Mouse (Mus musculus): Measurements from ENCODE around the gene Tmem132d.

GRCm38 (mm10) chr5:127979329-127980002 is 453.4 kb downstream of the Tmem132d start:
- TF ChIP-seq CTCF (IDR thresholded peaks at IDR 0.05; ENCODE audit: borderline replicate concordance, insufficient read depth, low read length) (no peak), POLR2A (IDR thresholded peaks at IDR 0.05; ENCODE audit: low read depth, low read length) (no peak)

All from embryonic fibroblast, embryonic 13.5 days (primary cell).